Comparison of ENCODE assay signal across 20 mouse cellular contexts in the genomic region with DNA sequence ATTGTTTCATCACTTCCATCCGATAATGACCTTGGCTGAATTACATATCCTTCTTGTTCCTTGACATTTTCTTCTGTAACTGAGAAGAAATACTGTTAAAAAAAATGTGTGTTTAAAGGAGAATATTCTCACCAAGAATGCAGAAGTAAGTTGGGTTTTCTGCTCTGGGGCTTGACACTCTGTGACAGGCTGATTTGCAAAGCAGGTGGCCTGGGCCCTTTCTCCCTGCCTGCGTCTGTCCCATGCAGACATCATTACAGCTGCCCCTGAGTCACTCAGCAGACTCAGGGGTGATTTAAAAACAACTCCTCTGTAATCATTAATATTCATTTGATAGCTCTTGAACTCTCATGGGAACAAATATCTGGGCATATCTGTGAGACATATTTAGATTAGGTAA.
A peak's percentile ranks its signal among the peaks of the same experiment; 100 is the strongest.
DNase-seq lines count a peak whose midpoint lies in the region; TF ChIP-seq lines count a peak whose summit lies in the region.
"Had no signal": no experiment of that assay in that cellular context is flagged by ENCODE, and none has a peak within 500 bp of the region (broad histone marks: within the 10 kb centered on the region; RNA-seq: fewer than 3 reads in every experiment).

No protein-coding gene starts in this region.

- H3K79me3 ChIP-seq in C2C12 (ENCODE audit: low read depth): no peaks in the 10 kb centered on the region

- in situ Hi-C loops in CH12.LX (cut with MboI; ENCODE audit: low pct_ligation_motif_present, low pct_unique_long_range_greater_than_20kb, low sequenced_read_pairs): no loop called here

- intact Hi-C loops in heart, adult 2 months (cut with DNase I): no loop called here
- intact Hi-C loops in heart, postnatal 25 days (cut with DNase I): no loop called here

- dilution Hi-C loops in CH12.LX (cut with MboI; ENCODE audit: extremely low pct_ligation_motif_present, extremely low pct_unique_long_range_greater_than_20kb, low sequenced_read_pairs): no loop called here

- DNase-seq in CH12.LX (ENCODE audit: extremely low read depth): peak; percentile 17
- DNase-seq in heart, adult 2 months: no peak
- DNase-seq in heart, postnatal 25 days (ENCODE audit: low spot score): no peak
- DNase-seq in kidney, postnatal 4 days: no peak
- DNase-seq: adrenal gland, adult 2 months; adrenal gland, adult 8-10 months; adrenal gland, postnatal 10 days; adrenal gland, postnatal 14 days; adrenal gland, postnatal 25 days; adrenal gland, postnatal 36 days; B cell, adult 2 months; cerebellum, adult 11 months; cerebellum, adult 11-12 months; cerebellum, adult 18-20 months; cerebellum, adult 2 months; cerebellum, adult 8-10 months had no signal

- H3K9ac ChIP-seq in CH12.LX (ENCODE audit: insufficient read depth, low read depth): no peak overlapping the region
- H3K9ac ChIP-seq in heart, adult 2 months (ENCODE audit: low read depth, low read length): no peak overlapping the region

- H3K36me3 ChIP-seq in C2C12 (ENCODE audit: control insufficient read depth, insufficient read depth) (no peaks in the 10 kb centered on the region), CH12.LX (replicated peaks in 1 of 2; ENCODE audit: control insufficient read depth in 1 of 2, insufficient read depth in 1 of 2, low read length in 1 of 2) (no peaks in the 10 kb centered on the region), myocyte (ENCODE audit: control insufficient read depth, insufficient read depth) (no peaks in the 10 kb centered on the region)
- H3K36me3 ChIP-seq in heart, adult 2 months (ENCODE audit: control insufficient read depth, insufficient read depth, low read length): no peaks in the 10 kb centered on the region
- H3K36me3 ChIP-seq: G1E had no signal

- H3K4me1 ChIP-seq in CH12.LX (ENCODE audit: control insufficient read depth in 1 of 2, insufficient read depth in 2 of 2): peaks cover 0 to 14% of the 10 kb centered on the region in 2 experiments; a peak in 1 of 4 replicates
- H3K4me1 ChIP-seq in heart, adult 2 months (ENCODE audit: control insufficient read depth, insufficient read depth, low read length): no peaks in the 10 kb centered on the region

- H3K4me3 ChIP-seq in C2C12 (ENCODE audit: insufficient read depth, poor library complexity, severe bottlenecking) (no peak overlapping the region), CH12.LX (replicated peaks in 1 of 3; ENCODE audit: low read depth in 2 of 3, low read length in 2 of 3, poor library complexity in 1 of 3) (no peak overlapping the region), myocyte (no peak overlapping the region)
- no peak overlapping the region for H3K4me3 ChIP-seq in heart, adult 2 months

- TF ChIP-seq CTCF in C2C12 (IDR thresholded peaks at IDR 0.05; ENCODE audit: control insufficient read depth, insufficient read depth, insufficient read length) (no peak), CH12.LX (conservative IDR thresholded peaks at IDR 0.05 in 1 of 2, IDR thresholded peaks at IDR 0.05 in 1 of 2; ENCODE audit: low read depth in 2 of 2, low read length in 2 of 2) (no peak)
- no peak for TF ChIP-seq CTCF in heart, adult 2 months (IDR thresholded peaks at IDR 0.05)

- no peak overlapping the region for H3K27ac ChIP-seq in CH12.LX (ENCODE audit: insufficient read depth, low read depth)
- H3K27ac ChIP-seq in heart, adult 2 months: no peak overlapping the region

- H3K4me2 ChIP-seq in CH12.LX (ENCODE audit: insufficient read depth, low read depth, poor library complexity, severe bottlenecking): no peak overlapping the region
- H3K4me2 ChIP-seq in myocyte (ENCODE audit: low read depth): no peak overlapping the region

- no peak for TF ChIP-seq EP300 in CH12.LX (IDR thresholded peaks at IDR 0.05; ENCODE audit: low read length)
- no peak for TF ChIP-seq EP300 in heart, adult 2 months (IDR thresholded peaks at IDR 0.05; ENCODE audit: insufficient read depth, low read depth, low read length)

- no peak overlapping the region for H3ac ChIP-seq in C2C12 (ENCODE audit: control insufficient read depth, insufficient read length, low read depth)
- no peak overlapping the region for H3ac ChIP-seq in myocyte (ENCODE audit: control insufficient read depth, insufficient read length)

- 70% methylated on average over 2 of the region's 2 CpGs for WGBS in heart, adult 2 months

- no peaks in the 10 kb centered on the region for H3K79me2 ChIP-seq in C2C12 (ENCODE audit: control insufficient read depth, insufficient read depth)
- no peaks in the 10 kb centered on the region for H3K79me2 ChIP-seq in CH12.LX (replicated peaks; ENCODE audit: control insufficient read depth, extremely low read depth, insufficient read depth, poor library complexity, severe bottlenecking)
- H3K79me2 ChIP-seq in myocyte (ENCODE audit: control insufficient read depth, insufficient read depth): no peaks in the 10 kb centered on the region
- H3K79me2 ChIP-seq in heart, adult 2 months (replicated peaks; ENCODE audit: control insufficient read depth, insufficient read depth, low read length): no peaks in the 10 kb centered on the region

- no peaks in the 10 kb centered on the region for H3K9me3 ChIP-seq in CH12.LX (replicated peaks; ENCODE audit: low read length)
- H3K9me3 ChIP-seq: G1E had no signal

- no peaks in the 10 kb centered on the region for H3K27me3 ChIP-seq in C2C12 (ENCODE audit: control insufficient read depth, insufficient read depth, insufficient read length)
- no peaks in the 10 kb centered on the region for H3K27me3 ChIP-seq in CH12.LX (replicated peaks)
- H3K27me3 ChIP-seq in myocyte (ENCODE audit: control insufficient read depth, insufficient read depth, insufficient read length): no peaks in the 10 kb centered on the region
- no peaks in the 10 kb centered on the region for H3K27me3 ChIP-seq in heart, adult 2 months (ENCODE audit: control insufficient read depth, insufficient read depth, low read length)
- H3K27me3 ChIP-seq: Patski had no signal

- no peak for TF ChIP-seq POLR2A in CH12.LX (IDR thresholded peaks at IDR 0.05; ENCODE audit: low read depth, low read length)
- no peak for TF ChIP-seq POLR2A in myocyte (IDR thresholded peaks at IDR 0.05; ENCODE audit: insufficient read length, low read depth)
- TF ChIP-seq POLR2A in heart, adult 2 months (IDR thresholded peaks at IDR 0.05; ENCODE audit: insufficient read depth, low read depth, low read length): no peak

- TF ChIP-seq RAD21 in CH12.LX (IDR thresholded peaks at IDR 0.05; ENCODE audit: low read depth, low read length): no peak

TF ChIP-seq in C2C12, 6 proteins besides CTCF, POLR2A, EP300 and RAD21:
- no peak for TF ChIP-seq FOSL1 (IDR thresholded peaks at IDR 0.05; ENCODE audit: insufficient read depth, low read length, poor library complexity, severe bottlenecking)
- TF ChIP-seq MYOD1 (IDR thresholded peaks at IDR 0.05; ENCODE audit: control insufficient read depth, insufficient read length, low read depth): peak; percentile 29

TF ChIP-seq in CH12.LX, 34 proteins besides CTCF, POLR2A, EP300 and RAD21:
- TF ChIP-seq ZMIZ1 (IDR thresholded peaks at IDR 0.05; ENCODE audit: low read depth, low read length) (no peak), E2F4 (IDR thresholded peaks at IDR 0.05; ENCODE audit: insufficient replicate concordance, low read depth, low read length) (no peak), USF1 (IDR thresholded peaks at IDR 0.05; ENCODE audit: low read depth, low read length) (no peak), ELF1 (IDR thresholded peaks at IDR 0.05; ENCODE audit: low read depth, low read length) (no peak), CHD2 (IDR thresholded peaks at IDR 0.05; ENCODE audit: low read length) (no peak), SIN3A (IDR thresholded peaks at IDR 0.05; ENCODE audit: low read length) (no peak), ZNF384 (IDR thresholded peaks at IDR 0.05; ENCODE audit: low read depth, low read length) (no peak), RCOR1 (conservative IDR thresholded peaks at IDR 0.05; ENCODE audit: low read depth, low read length) (no peak), SMC3 (IDR thresholded peaks at IDR 0.05; ENCODE audit: low read depth, low read length) (no peak), MAFK (IDR thresholded peaks at IDR 0.05; ENCODE audit: insufficient replicate concordance, low read length) (no peak), HCFC1 (IDR thresholded peaks at IDR 0.05; ENCODE audit: low read depth, low read length) (no peak), NELFE (IDR thresholded peaks at IDR 0.05; ENCODE audit: low read depth, low read length) (no peak), NRF1 (IDR thresholded peaks at IDR 0.05; ENCODE audit: low read depth, low read length) (no peak), UBTF (IDR thresholded peaks at IDR 0.05; ENCODE audit: low read depth, low read length) (no peak), TCF12 (IDR thresholded peaks at IDR 0.05; ENCODE audit: low read depth, low read length) (no peak), PAX5 (IDR thresholded peaks at IDR 0.05; ENCODE audit: low read length) (no peak), TBP (conservative IDR thresholded peaks at IDR 0.05; ENCODE audit: low read depth, low read length) (no peak)
TF ChIP-seq in CH12.LX: peak in this region for 0.

TF ChIP-seq in myocyte, 11 proteins besides CTCF, POLR2A, EP300 and RAD21:
- TF ChIP-seq MYOG (IDR thresholded peaks at IDR 0.05; ENCODE audit: control insufficient read depth in 1 of 3, insufficient read depth in 1 of 3, insufficient read length in 2 of 3, low read depth in 2 of 3): peak in 1 of 3 experiments; percentile 8
- no peak for TF ChIP-seq REST (IDR thresholded peaks at IDR 0.05; ENCODE audit: insufficient read depth, insufficient read length)
- TF ChIP-seq TCF12 (IDR thresholded peaks at IDR 0.05; ENCODE audit: insufficient read depth, poor library complexity, severe bottlenecking): peak; percentile 21
- TF ChIP-seq MYOD1 (IDR thresholded peaks at IDR 0.05; ENCODE audit: control insufficient read depth in 1 of 3, insufficient read length in 2 of 3, low read depth in 2 of 3): peak; percentile 62 to 79 (median 78)
